Mouse (Mus musculus) midbrain, postnatal 0 days (tissue): ENCODE data around the gene Gm1043. TPM values are rescaled to one million over a fixed set of nuclear protein-coding genes. Genes with fewer than 3 reads are reported as not detected.

ENCODE experiments used
- ATAC-seq: fragments of 200-750 bp; cut with Nextera tagmentation; 2 replicates; pipeline ENCODE4 v1.8.0; 2017; ENCODE audit warnings: moderate number of reproducible peaks, mild to moderate bottlenecking, moderate TSS enrichment, moderate library complexity; ENCODE audit not compliant: low FRiP score
- DNase-seq: peaks from one replicate; pipeline ENCODE4 v3.0.0-alpha.2; 2015; ENCODE audit warnings: low spot score
- H3K27ac ChIP-seq: fragments of 300-500 bp; sonication (generic); 2 replicates; pipeline ENCODE4 v1.5.1; 2014; ENCODE audit warnings: low read depth, mild to moderate bottlenecking, low read length, mixed read lengths
- H3K27me3 ChIP-seq: fragments of 300-500 bp; sonication (generic); 2 replicates; pipeline ENCODE4 v1.6.1; 2014; ENCODE audit warnings: low read length, control low read depth, mixed read lengths; ENCODE audit not compliant: insufficient read depth
- H3K36me3 ChIP-seq: fragments of 300-500 bp; sonication (generic); 2 replicates; pipeline ENCODE4 v1.6.1; 2014; ENCODE audit warnings: low read length, control low read depth, mixed read lengths; ENCODE audit not compliant: insufficient read depth
- H3K4me1 ChIP-seq: fragments of 300-500 bp; sonication (generic); 2 replicates; pipeline ENCODE4 v1.6.1; 2014; ENCODE audit warnings: mild to moderate bottlenecking, control low read depth, antibody characterized with exemption, low read length, mixed read lengths; ENCODE audit not compliant: insufficient read depth
- H3K4me2 ChIP-seq: fragments of 300-500 bp; sonication (generic); 2 replicates; pipeline ENCODE4 v1.6.1; 2014; ENCODE audit warnings: low read depth, mild to moderate bottlenecking, low read length, mixed read lengths; ENCODE audit not compliant: poor library complexity, severe bottlenecking
- H3K4me3 ChIP-seq: fragments of 300-500 bp; sonication (generic); 2 replicates; pipeline ENCODE4 v1.5.1; 2014; ENCODE audit warnings: low read depth, mild to moderate bottlenecking, low read length, moderate library complexity
- H3K9ac ChIP-seq: fragments of 300-500 bp; sonication (generic); replicated peaks from 2 replicates; pipeline ENCODE4 v1.6.1; 2014; ENCODE audit warnings: mild to moderate bottlenecking, low read length, moderate library complexity, mixed read lengths; ENCODE audit not compliant: poor library complexity, severe bottlenecking
- H3K9me3 ChIP-seq: fragments of 300-500 bp; sonication (generic); 2 replicates; pipeline ENCODE4 v1.6.1; 2016; ENCODE audit warnings: low read length, control low read depth
- CTCF ChIP-seq: IDR thresholded peaks from 2 replicates; pipeline ENCODE4 v1.5.1; 2016; ENCODE audit warnings: antibody characterized with exemption, mild to moderate bottlenecking
- WGBS: fragments of 180-500 bp; shearing (Covaris S2); extraction: QIAGEN DNeasy Blood & Tissue Kit; methylation state at CpG from one replicate; pipeline ENCODE4 v1.1.7; 2014; 5-methylcytosine and 5-hydroxymethylcytosine counted together
- polyA plus RNA-seq: library from polyadenylated mRNA; unstranded; fragments of >200 nt; fragmentation: Nextera tagmentation; extraction: Ambion mirVana; gene quantifications from 2 replicates; pipeline ENCODE4 v1.2.1, GENCODE M21; 2015
- total RNA-seq: library from RNA; depleted of rRNA; stranded (reverse); fragments of >200 nt; gene quantifications from 2 replicates; pipeline ENCODE4 v1.2.3, GENCODE M21; 2014

The Gm1043 gene
- total and polyA plus RNA-seq, 2 experiments from 2014 or later, result 1.6 to 19.4 TPM

DNA sequence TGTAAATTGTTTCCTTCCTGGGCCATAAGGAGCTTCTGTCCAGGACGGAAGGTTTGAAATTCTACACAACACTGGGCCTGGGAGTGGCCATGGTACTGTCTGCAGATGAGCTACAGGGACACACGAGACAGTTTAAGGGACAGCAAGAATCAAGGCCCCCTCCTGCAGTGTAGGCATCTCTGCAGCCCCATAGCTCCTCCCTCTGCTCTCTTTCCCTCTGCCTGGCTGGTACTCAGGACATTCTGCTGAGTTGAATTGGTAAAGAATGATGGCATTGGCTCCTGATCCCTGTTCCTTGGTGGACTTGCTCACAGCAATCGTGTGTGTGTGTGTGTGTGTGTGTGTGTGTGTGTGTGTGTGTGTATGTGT is 7.9 kb upstream of the Gm1043 start:
- Histone ChIP-seq H3K27me3 (no peaks in the 10 kb centered on the region), H3K27ac (0 out of 2 replicates have a peak overlapping the region, but pooled peaks have one; percentile 55), H3K36me3 (no peaks in the 10 kb centered on the region), H3K9me3 (no peaks in the 10 kb centered on the region), H3K4me1 (peaks cover 7% of the 10 kb centered on the region), H3K4me3 (no peak overlapping the region), H3K4me2 (no peak overlapping the region), H3K9ac (no peak overlapping the region)
- ATAC-seq (no peak; the same call in 1 of the 2 replicates), DNase-seq (no peak)
- 54% methylated on average over 3 of the region's 3 CpGs for WGBS
- no peak for TF ChIP-seq CTCF

DNA sequence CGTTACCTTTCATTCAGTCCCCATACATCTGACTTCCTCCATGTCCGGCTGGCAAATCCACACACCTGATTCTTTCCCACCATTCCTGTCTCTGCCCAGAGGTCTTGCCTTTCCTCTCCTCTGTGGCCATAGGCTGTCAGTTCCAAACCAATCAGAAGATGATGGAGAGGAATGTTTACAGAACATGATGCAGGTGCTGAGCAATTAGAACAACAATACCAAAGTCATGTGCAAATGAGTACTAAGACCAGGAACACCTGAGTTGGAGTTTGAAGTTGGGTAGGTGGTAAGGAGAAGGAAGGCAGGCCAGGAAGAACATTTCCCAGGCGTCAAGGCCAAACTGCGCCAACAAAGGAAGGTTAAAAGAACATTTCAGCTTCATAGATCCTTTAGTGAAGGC is 5.7 kb upstream of the Gm1043 start:
- H3K4me2 ChIP-seq, result no peak overlapping the region
- WGBS, result 95% methylated on average over 4 of the region's 4 CpGs

DNA sequence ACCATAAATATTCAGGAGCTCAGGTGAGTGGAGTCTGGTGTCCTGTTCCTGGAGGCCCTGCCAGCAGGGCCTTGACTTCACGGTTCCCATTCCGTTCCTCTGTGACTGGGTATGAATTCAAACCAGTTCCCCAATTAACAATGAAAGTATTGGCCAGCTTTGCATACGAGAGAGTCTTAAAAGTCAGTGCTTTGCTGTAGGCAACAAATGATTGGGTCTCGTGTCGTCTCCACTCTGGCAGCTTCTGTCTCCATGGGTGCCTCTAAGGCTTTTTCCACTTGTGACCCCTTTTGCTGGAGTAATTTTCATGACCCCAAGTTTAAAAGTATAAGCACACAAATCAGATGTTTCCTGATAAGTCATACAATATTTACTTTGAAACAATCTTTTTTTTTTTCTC is 4.6 kb upstream of the Gm1043 start:
- H3K9me3 ChIP-seq, result no peaks in the 10 kb centered on the region
- 70% methylated on average over 5 of the region's 5 CpGs for WGBS
- ATAC-seq (no peak), DNase-seq (no peak)
- H3K27ac ChIP-seq, result no peak overlapping the region
- H3K4me2 ChIP-seq, result no peak overlapping the region
- H3K4me3 ChIP-seq, result no peak overlapping the region
- H3K9ac ChIP-seq, result no peak overlapping the region
- no peak for TF ChIP-seq CTCF
- no peaks in the 10 kb centered on the region for H3K27me3 ChIP-seq
- peaks cover 4% of the 10 kb centered on the region for H3K36me3 ChIP-seq
- H3K4me1 ChIP-seq, result peaks cover 9% of the 10 kb centered on the region

More for the DNA sequence above, 5.7 kb upstream of the Gm1043 start:
- Histone ChIP-seq H3K4me3 (no peak overlapping the region), H3K27me3 (no peaks in the 10 kb centered on the region), H3K36me3 (no peaks in the 10 kb centered on the region), H3K27ac (no peak overlapping the region), H3K9me3 (no peaks in the 10 kb centered on the region), H3K9ac (no peak overlapping the region), H3K4me1 (peaks cover 9% of the 10 kb centered on the region)
- DNase-seq, result no peak
- ATAC-seq, result no peak
- no peak for TF ChIP-seq CTCF

- Histone ChIP-seq H3K27ac (no peak overlapping the region), H3K4me1 (peaks cover 2% of the 10 kb centered on the region; the same call in 1 of the 2 replicates), H3K4me3 (no peak overlapping the region), H3K27me3 (no peaks in the 10 kb centered on the region), H3K9ac (no peak overlapping the region), H3K4me2 (no peak overlapping the region), H3K9me3 (no peaks in the 10 kb centered on the region), H3K36me3 (peaks cover 12% of the 10 kb centered on the region)
- DNase-seq (peak; percentile 44), ATAC-seq (no peak)
- no peak for TF ChIP-seq CTCF
- 32% methylated on average over 3 of the region's 3 CpGs for WGBS
Observed at GRCm38 (mm10) chr5:37082420-37082819, 2.8 kb upstream of the Gm1043 start.

GRCm38 (mm10) chr5:37083209-37083770 is 1.9 kb upstream of the Gm1043 start:
- Histone ChIP-seq H3K27me3 (no peaks in the 10 kb centered on the region), H3K4me2 (no peak overlapping the region), H3K27ac (no peak overlapping the region), H3K4me3 (no peak overlapping the region), H3K36me3 (peaks cover 12% of the 10 kb centered on the region), H3K4me1 (peaks cover 2% of the 10 kb centered on the region; the same call in 1 of the 2 replicates), H3K9ac (no peak overlapping the region), H3K9me3 (no peaks in the 10 kb centered on the region)
- 66% methylated on average over 7 of the region's 7 CpGs for WGBS
- DNase-seq (no peak), ATAC-seq (no peak)
- no peak for TF ChIP-seq CTCF

DNA sequence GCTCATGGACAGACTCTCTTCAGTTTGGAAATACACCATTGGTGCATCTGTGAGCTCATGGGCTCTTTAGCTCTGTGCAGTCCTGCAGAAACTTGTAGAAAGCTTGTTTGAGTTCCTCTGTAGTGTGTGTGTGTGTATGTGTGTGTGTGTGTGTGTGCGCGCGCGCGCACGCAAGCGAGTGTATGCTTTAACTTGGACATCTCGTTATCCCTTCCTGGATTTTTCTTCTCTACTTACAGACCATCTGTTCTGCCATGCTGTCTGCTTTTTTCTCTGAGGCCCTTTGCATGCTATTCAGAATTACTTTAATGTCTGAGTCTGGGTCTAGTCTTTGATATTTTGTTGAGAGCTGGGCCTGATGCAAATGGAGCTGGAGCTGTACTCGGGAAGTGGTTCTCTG is 1.3 kb upstream of the Gm1043 start:
- H3K9me3 ChIP-seq, result no peaks in the 10 kb centered on the region
- no peak for TF ChIP-seq CTCF
- no peak overlapping the region for H3K4me2 ChIP-seq
- peaks cover 12% of the 10 kb centered on the region for H3K36me3 ChIP-seq
- H3K27me3 ChIP-seq, result no peaks in the 10 kb centered on the region
- WGBS, result 66% methylated on average over 9 of the region's 9 CpGs
- no peak overlapping the region for H3K9ac ChIP-seq
- DNase-seq (no peak), ATAC-seq (no peak)
- H3K27ac ChIP-seq, result no peak overlapping the region
- H3K4me3 ChIP-seq, result no peak overlapping the region
- peaks cover 2% of the 10 kb centered on the region; the same call in 1 of the 2 replicates for H3K4me1 ChIP-seq
